In genomic region chr19:53143108-53143971, GRCm38 (mm10) we compare ENCODE assay signal across 8 mouse cellular contexts. TPM values are rescaled to one million over a fixed set of nuclear protein-coding genes. Genes with fewer than 3 reads are reported as not detected.
A peak's percentile ranks its signal among the peaks of the same experiment; 100 is the strongest.
DNase-seq lines count a peak whose midpoint lies in the region; ATAC-seq and TF ChIP-seq lines count a peak whose summit lies in the region.

No protein-coding gene starts in this region.

- H3K27me3 ChIP-seq in E14TG2a.4 (ENCODE audit: insufficient read depth, low read length) = peaks cover 29% of the 10 kb centered on the region
- H3K27me3 ChIP-seq in heart, embryonic 11.5 days (ENCODE audit: control insufficient read depth, insufficient read depth, low read length) = no peaks in the 10 kb centered on the region
- H3K27me3 ChIP-seq in kidney, embryonic 15.5 days = peaks cover 4% of the 10 kb centered on the region; the same call in 1 of the 2 replicates

- no peak for ATAC-seq in heart, embryonic 11.5 days (replicated peaks; ENCODE audit: insufficient number of reproducible peaks, low FRiP score, low TSS enrichment)
- peak; percentile 12 for ATAC-seq in kidney, embryonic 15.5 days (replicated peaks; ENCODE audit: low FRiP score)

- peak overlapping the region; percentile 99 for H3K4me3 ChIP-seq in E14TG2a.4 (replicated peaks; ENCODE audit: low read length)
- peak overlapping the region; percentile 72 for H3K4me3 ChIP-seq in cortical plate, adult 2 months (ENCODE audit: insufficient read depth, low read length)
- peak overlapping the region; percentile 92 for H3K4me3 ChIP-seq in heart, embryonic 11.5 days (ENCODE audit: low read depth, low read length)
- peak overlapping the region; percentile 80 for H3K4me3 ChIP-seq in kidney, embryonic 15.5 days (replicated peaks)

- H3K27ac ChIP-seq in cortical plate, adult 2 months (ENCODE audit: insufficient read depth, low read length) = peak overlapping the region; percentile 58; the same call in 1 of the 2 replicates
- peak overlapping the region; percentile 79 for H3K27ac ChIP-seq in heart, embryonic 11.5 days (ENCODE audit: low read depth, low read length)
- H3K27ac ChIP-seq in kidney, embryonic 15.5 days = peak overlapping the region; percentile 89

- H3K4me2 ChIP-seq in heart, embryonic 11.5 days = peak overlapping the region; percentile 84
- H3K4me2 ChIP-seq in kidney, embryonic 15.5 days = peak overlapping the region; percentile 77

- peak overlapping the region; percentile 92 for H3K9ac ChIP-seq in heart, embryonic 11.5 days (ENCODE audit: low read depth, low read length)
- peak overlapping the region; percentile 82 for H3K9ac ChIP-seq in kidney, embryonic 15.5 days

- no peak for TF ChIP-seq POLR2A in cortical plate, adult 2 months (IDR thresholded peaks at IDR 0.05; ENCODE audit: extremely low read depth, insufficient read depth, low read length)

- no peak for TF ChIP-seq CTCF in E14TG2a.4 (conservative IDR thresholded peaks at IDR 0.05; ENCODE audit: low read length)
- TF ChIP-seq CTCF in cortical plate, adult 2 months (IDR thresholded peaks at IDR 0.05; ENCODE audit: extremely low read depth, insufficient read depth, low read length) = no peak

- no peaks in the 10 kb centered on the region for H3K36me3 ChIP-seq in E14TG2a.4 (ENCODE audit: insufficient read depth, low read length)
- no peaks in the 10 kb centered on the region for H3K36me3 ChIP-seq in heart, embryonic 11.5 days (ENCODE audit: control insufficient read depth, insufficient read depth, low read length)
- H3K36me3 ChIP-seq in kidney, embryonic 15.5 days = no peaks in the 10 kb centered on the region

- WGBS in heart, embryonic 11.5 days (ENCODE audit: insufficient replicate concordance) = under 1% methylated on average over 48 of the region's 48 CpGs
- under 1% methylated on average over 48 of the region's 48 CpGs for whole genome bisulfite sequencing in kidney, embryonic 15.5 days

- H3K9me3 ChIP-seq in E14TG2a.4 (ENCODE audit: low read length) = no peaks in the 10 kb centered on the region
- no peaks in the 10 kb centered on the region for H3K9me3 ChIP-seq in heart, embryonic 11.5 days (replicated peaks; ENCODE audit: control insufficient read depth, low read length)
- H3K9me3 ChIP-seq in kidney, embryonic 15.5 days (replicated peaks) = no peaks in the 10 kb centered on the region

- peaks cover 30% of the 10 kb centered on the region for H3K4me1 ChIP-seq in E14TG2a.4 (replicated peaks; ENCODE audit: low read depth, low read length)
- H3K4me1 ChIP-seq in cortical plate, adult 2 months (ENCODE audit: control insufficient read depth, insufficient read depth, low read length) = no peaks in the 10 kb centered on the region
- H3K4me1 ChIP-seq in heart, embryonic 11.5 days (ENCODE audit: control insufficient read depth, insufficient read depth, low read length) = peaks cover 23% of the 10 kb centered on the region
- peaks cover 46% of the 10 kb centered on the region for H3K4me1 ChIP-seq in kidney, embryonic 15.5 days

- peak; percentile 34 for DNase-seq in T-cell, adult 2 months (ENCODE audit: low spot score)
- DNase-seq in lung, postnatal 10 days = peak; percentile 60
- DNase-seq in right cerebral cortex, postnatal 25 days = peak; percentile 45
- DNase-seq in layer of hippocampus, adult 8-10 months (ENCODE audit: low spot score in 2 of 2) = no peak

RNA-seq across cellular contexts. Expression of gene Add3, which starts 3.1 kb away (rescaled TPM):
- polyA plus RNA-seq in cortical plate, adult 2 months (2012; rRNA removed) = 75.3 and 76.7 TPM in 2 replicates
- polyA plus RNA-seq in heart, embryonic 11.5 days (2014; fragmentation: Nextera tagmentation; extraction: Ambion mirVana) = 133 and 152 TPM in 2 replicates
- 80.1 and 85.6 TPM in 2 replicates for polyA plus RNA-seq in kidney, embryonic 15.5 days (2015; fragmentation: Nextera tagmentation; extraction: Ambion mirVana)
- 100 to 1,000 TPM; 121 to 162 (median 144) TPM for total RNA-seq in layer of hippocampus, adult 8-10 months (2022)

Comparison
In these comparisons a context has a peak if more than half of its experiments do, and no peak if none do; other contexts are left out.
1. DNase-seq: peak in T-cell, adult 2 months (single experiment), lung, postnatal 10 days (single experiment) and right cerebral cortex, postnatal 25 days (single experiment); none in layer of hippocampus, adult 8-10 months (0 of 2).
2. Peak in every context shown above with its lines, with median percentiles within 50 percentile points of each other: H3K4me3 ChIP-seq and H3K27ac ChIP-seq.